Mouse (Mus musculus) bone marrow macrophage, adult 2 months (primary cell): ENCODE results near the gene Gm3642.
"Not testable (repeated sequence)": the region's sequence is repeated elsewhere in the genome, so short reads cannot be mapped to it uniquely, and the experiment has no call there.

ENCODE experiments used
- CTCF ChIP-seq: IDR thresholded peaks from 2 replicates; pipeline ENCODE4 v1.5.1; 2012; ENCODE audit warnings: low read depth, mild to moderate bottlenecking, low read length, moderate library complexity
- POLR2A ChIP-seq: IDR thresholded peaks from 2 replicates; pipeline ENCODE4 v1.6.1; 2012; ENCODE audit warnings: mild to moderate bottlenecking, low read depth, low read length, borderline replicate concordance

DNA sequence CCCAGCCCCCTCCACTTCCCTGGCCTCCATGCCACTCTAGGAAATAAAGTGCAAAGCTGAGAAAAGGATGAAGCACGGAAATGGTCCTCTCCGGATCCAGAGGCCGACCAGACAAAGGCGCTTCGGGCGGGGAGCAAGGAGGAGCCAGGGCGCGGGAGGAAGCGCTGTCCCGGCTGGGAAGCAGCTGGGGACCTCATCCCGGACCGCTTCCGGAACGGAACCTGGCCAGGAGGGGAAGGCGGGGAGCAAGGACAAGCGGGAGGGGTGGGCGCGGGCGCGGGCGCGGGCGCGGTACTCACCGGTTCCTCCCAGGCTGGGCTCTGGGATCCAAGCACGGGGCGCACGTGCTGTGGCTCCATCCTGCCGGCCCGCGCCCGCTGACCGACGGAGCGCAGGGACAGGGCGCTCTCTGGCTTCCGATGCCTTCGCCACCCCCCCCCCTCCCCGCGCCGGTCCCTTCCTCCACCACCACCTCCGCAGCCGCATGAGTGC is 49.5 kb upstream of the Gm3642 start, which contains the start of gene Gm3667:
- not testable (repeated sequence) for TF ChIP-seq POLR2A, CTCF
